Mouse (Mus musculus) embryonic facial prominence, embryonic 11.5 days (tissue): ENCODE results near the gene Zgrf1. TPM values are rescaled to one million over a fixed set of nuclear protein-coding genes. Genes with fewer than 3 reads are reported as not detected.

Experiments
- ATAC-seq: fragments of 200-750 bp; cut with Nextera tagmentation; replicated peaks from 2 replicates; pipeline ENCODE4 v1.8.0; 2017; ENCODE audit warnings: low read depth; ENCODE audit not compliant: insufficient number of reproducible peaks, low FRiP score, low TSS enrichment
- DNase-seq: peaks from one replicate; pipeline ENCODE4 v3.0.0-alpha.2; 2015; ENCODE audit warnings: low spot score
- H3K27ac ChIP-seq: fragments of 300-500 bp; sonication (generic); replicated peaks from 2 replicates; pipeline ENCODE4 v1.5.1; 2014; ENCODE audit warnings: mild to moderate bottlenecking, low read depth, low read length, control low read depth
- H3K27me3 ChIP-seq: fragments of 300-500 bp; sonication (generic); 2 replicates; pipeline ENCODE4 v1.6.1; 2014; ENCODE audit warnings: mild to moderate bottlenecking, low read length, moderate library complexity, mixed read lengths; ENCODE audit not compliant: control insufficient read depth, insufficient read depth
- H3K36me3 ChIP-seq: fragments of 300-500 bp; sonication (generic); replicated peaks from 2 replicates; pipeline ENCODE4 v1.6.1; 2014; ENCODE audit warnings: low read depth, mild to moderate bottlenecking, low read length, moderate library complexity, mixed read lengths; ENCODE audit not compliant: control insufficient read depth, insufficient read depth
- H3K4me1 ChIP-seq: fragments of 300-500 bp; sonication (generic); 2 replicates; pipeline ENCODE4 v1.6.1; 2014; ENCODE audit warnings: low read length, mixed read lengths; ENCODE audit not compliant: control insufficient read depth, insufficient read depth
- H3K4me2 ChIP-seq: fragments of 300-500 bp; sonication (generic); 2 replicates; pipeline ENCODE4 v1.6.1; 2014; ENCODE audit warnings: low read depth, mild to moderate bottlenecking, control low read depth, low read length, moderate library complexity
- H3K4me3 ChIP-seq: fragments of 300-500 bp; sonication (generic); 2 replicates; pipeline ENCODE4 v1.5.1; 2014; ENCODE audit warnings: low read depth, low read length, control low read depth
- H3K9ac ChIP-seq: fragments of 300-500 bp; sonication (generic); replicated peaks from 2 replicates; pipeline ENCODE4 v1.6.1; 2014; ENCODE audit warnings: mild to moderate bottlenecking, control low read depth, low read length
- H3K9me3 ChIP-seq: fragments of 300-500 bp; sonication (generic); replicated peaks from 2 replicates; pipeline ENCODE4 v1.6.1; 2016; ENCODE audit warnings: mild to moderate bottlenecking, low read length, inconsistent platforms, mixed read lengths; ENCODE audit not compliant: control insufficient read depth
- WGBS: fragments of 180-500 bp; shearing (Covaris S2); extraction: QIAGEN DNeasy Blood & Tissue Kit; methylation state at CpG from one replicate; pipeline ENCODE4 v1.1.7; 2014; 5-methylcytosine and 5-hydroxymethylcytosine counted together
- polyA plus RNA-seq: library from polyadenylated mRNA; unstranded; fragments of >200 nt; fragmentation: Nextera tagmentation; extraction: Ambion mirVana; gene quantifications from 2 replicates; pipeline ENCODE4 v1.2.1, GENCODE M21; 2014

The Zgrf1 gene
- polyA plus RNA-seq, 1 experiment from 2014 or later, result 9.5 TPM

DNA sequence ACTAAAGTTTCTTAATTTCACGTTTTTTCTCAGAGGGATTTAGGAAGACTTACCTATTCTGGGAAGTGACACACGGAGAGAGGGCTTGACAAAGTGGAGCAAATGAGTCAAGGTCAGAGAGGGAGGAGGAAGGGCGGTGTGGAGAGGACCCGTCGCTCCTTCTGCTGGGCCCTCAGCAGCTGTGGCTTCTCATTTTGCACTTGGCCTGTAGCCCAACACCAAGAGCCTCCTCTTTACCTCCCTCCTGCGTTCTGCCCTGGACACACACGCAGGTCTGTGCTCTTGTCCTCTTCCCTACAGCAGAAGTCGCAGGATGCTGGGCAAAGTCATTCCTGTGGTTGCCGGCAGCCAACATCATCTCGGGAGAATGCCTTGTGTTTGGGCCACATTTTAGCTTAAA is 32.1 kb upstream of the Zgrf1 start:
- H3K4me2 ChIP-seq, result no peak overlapping the region
- H3K27ac ChIP-seq, result no peak overlapping the region
- no peak overlapping the region for H3K9ac ChIP-seq
- H3K4me3 ChIP-seq, result no peak overlapping the region
- no peaks in the 10 kb centered on the region for H3K27me3 ChIP-seq
- no peak for DNase-seq
- 83% methylated on average over 10 of the region's 10 CpGs for WGBS
- no peaks in the 10 kb centered on the region for H3K9me3 ChIP-seq
- no peaks in the 10 kb centered on the region for H3K36me3 ChIP-seq
- no peaks in the 10 kb centered on the region for H3K4me1 ChIP-seq
- ATAC-seq, result no peak

DNA sequence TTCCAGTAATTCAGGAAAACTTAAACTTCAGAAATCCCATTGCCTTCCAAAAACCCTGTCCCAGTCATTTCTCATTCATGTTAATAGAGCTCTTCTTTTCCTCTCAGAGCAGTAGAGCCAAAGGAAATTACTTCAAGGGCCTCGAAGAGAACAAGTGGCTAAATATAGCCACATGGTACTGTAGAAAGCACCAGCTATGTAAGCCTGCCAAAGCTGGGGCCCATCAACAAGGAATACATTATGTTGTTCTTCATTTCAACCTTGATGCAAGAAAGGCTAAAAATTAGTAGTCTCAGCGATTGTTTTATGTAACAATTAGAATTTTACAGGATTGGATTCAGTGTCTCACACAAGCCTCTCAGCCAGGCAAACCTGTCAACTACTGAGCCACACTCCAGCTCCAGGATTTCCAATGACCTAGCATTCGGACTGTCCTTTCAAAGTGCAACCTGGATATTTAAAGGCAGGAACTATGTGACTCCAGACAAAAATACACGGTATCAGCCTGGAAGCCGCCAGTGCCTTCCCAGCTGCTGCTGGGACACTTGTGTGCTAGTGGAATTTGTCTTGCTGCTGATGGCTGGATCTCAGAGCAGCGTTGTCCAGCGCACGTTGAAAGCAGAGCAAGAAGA is 28.0 kb upstream of the Zgrf1 start:
- ATAC-seq (no peak), DNase-seq (no peak)
- Histone ChIP-seq H3K27ac (no peak overlapping the region), H3K27me3 (no peaks in the 10 kb centered on the region), H3K4me1 (no peaks in the 10 kb centered on the region), H3K36me3 (no peaks in the 10 kb centered on the region), H3K9me3 (no peaks in the 10 kb centered on the region), H3K9ac (no peak overlapping the region), H3K4me2 (no peak overlapping the region), H3K4me3 (no peak overlapping the region)
- WGBS, result 78% methylated on average over 8 of the region's 8 CpGs

DNA sequence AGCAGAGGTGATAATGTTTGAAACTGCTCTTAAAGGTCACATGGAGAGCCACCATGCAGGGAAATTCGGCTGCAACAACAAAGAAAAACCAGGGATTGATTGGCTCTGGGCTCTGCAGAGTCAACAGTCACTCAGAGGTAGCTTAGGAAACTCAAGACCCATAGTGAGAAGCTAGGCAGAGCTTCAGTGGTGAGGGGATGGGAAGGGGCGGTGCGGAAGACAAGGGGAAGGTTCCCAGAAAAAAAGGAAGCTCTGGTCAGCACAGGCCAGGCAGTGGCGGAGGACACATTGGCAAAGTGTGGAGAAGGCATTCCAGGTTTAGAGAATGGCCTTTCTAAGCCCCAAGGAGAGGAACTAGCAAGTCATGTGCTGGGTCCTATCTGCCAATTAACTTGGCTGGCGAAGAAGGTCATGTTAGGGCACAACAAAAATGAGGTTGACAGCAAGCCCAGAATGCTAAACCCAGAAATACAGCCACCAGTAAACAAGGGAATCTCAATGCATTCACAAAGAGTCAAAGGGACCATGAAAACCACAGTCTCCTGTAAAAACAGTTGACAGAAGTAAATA is 25.7 kb upstream of the Zgrf1 start:
- Histone ChIP-seq H3K4me3 (no peak overlapping the region), H3K4me2 (no peak overlapping the region), H3K4me1 (no peaks in the 10 kb centered on the region), H3K9me3 (no peaks in the 10 kb centered on the region), H3K9ac (no peak overlapping the region), H3K27me3 (no peaks in the 10 kb centered on the region), H3K27ac (no peak overlapping the region), H3K36me3 (no peaks in the 10 kb centered on the region)
- 73% methylated on average over 5 of the region's 5 CpGs for WGBS
- DNase-seq (no peak), ATAC-seq (no peak)

DNA sequence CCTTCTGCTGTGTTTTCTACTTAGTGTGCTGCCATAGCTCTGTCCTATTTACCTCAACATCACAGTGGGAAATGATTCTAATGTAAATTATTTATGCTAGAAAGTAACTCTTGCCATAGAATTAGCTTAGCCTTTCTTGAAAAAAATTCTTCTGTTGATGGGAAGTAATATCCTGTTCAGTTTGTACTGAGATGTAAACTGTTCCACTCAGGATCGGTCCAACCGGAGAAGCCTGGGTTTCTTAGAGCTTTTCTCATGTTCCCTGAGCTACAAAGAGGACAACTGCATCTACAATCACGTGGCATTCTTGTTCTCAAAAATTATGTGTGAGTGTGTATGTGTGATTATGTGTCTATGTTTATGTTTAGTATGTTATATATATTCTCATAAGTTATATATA is 24.1 kb upstream of the Zgrf1 start:
- H3K9me3 ChIP-seq, result no peaks in the 10 kb centered on the region
- DNase-seq (no peak), ATAC-seq (no peak)
- no peaks in the 10 kb centered on the region for H3K36me3 ChIP-seq
- no peak overlapping the region for H3K27ac ChIP-seq
- H3K4me3 ChIP-seq, result no peak overlapping the region
- 89% methylated on average over 3 of the region's 3 CpGs for WGBS
- no peak overlapping the region for H3K9ac ChIP-seq
- H3K27me3 ChIP-seq, result no peaks in the 10 kb centered on the region
- H3K4me2 ChIP-seq, result no peak overlapping the region
- H3K4me1 ChIP-seq, result no peaks in the 10 kb centered on the region

DNA sequence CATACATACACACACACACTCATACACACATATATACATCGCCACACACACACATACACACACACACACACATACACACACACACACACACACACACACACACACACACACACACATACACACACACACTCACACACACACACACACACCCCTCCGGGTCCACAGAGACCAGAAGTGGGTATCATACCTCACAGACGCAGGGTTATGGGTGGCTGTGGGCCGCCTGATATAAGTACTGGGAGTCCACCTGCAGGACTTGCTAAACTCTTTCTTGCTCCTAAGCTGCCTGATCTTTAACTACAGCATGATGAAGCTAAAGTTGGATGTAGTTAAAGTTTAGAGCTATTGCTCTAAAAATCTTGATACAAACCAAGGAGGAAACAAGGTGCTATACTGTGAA is 23.5 kb upstream of the Zgrf1 start:
- H3K36me3 ChIP-seq, result no peaks in the 10 kb centered on the region
- H3K27me3 ChIP-seq, result no peaks in the 10 kb centered on the region
- ATAC-seq (no peak), DNase-seq (no peak)
- H3K4me3 ChIP-seq, result no peak overlapping the region
- H3K9ac ChIP-seq, result no peak overlapping the region
- no peak overlapping the region for H3K27ac ChIP-seq
- H3K4me2 ChIP-seq, result no peak overlapping the region
- 76% methylated on average over 4 of the region's 4 CpGs for WGBS
- H3K9me3 ChIP-seq, result no peaks in the 10 kb centered on the region
- no peaks in the 10 kb centered on the region for H3K4me1 ChIP-seq

DNA sequence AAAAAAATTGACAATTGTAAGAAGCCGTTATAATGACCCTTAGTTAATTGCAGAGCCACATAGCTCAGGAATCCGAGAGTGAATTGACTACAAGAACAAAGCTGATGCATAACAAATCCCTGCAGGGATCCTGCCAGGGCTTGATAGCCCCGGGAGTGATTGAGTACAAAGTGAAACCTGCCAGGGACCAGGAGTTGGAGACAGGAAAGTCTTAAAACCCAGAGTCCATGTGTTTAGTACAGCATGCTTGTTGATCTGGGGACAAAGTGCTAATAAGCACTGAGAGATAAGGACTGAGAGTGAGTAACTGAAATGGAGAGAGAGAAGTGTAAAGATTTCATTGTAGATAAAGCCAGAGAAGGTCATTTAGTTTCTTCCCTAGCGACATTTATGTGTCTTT is 23.0 kb upstream of the Zgrf1 start:
- Histone ChIP-seq H3K27me3 (no peaks in the 10 kb centered on the region), H3K4me2 (no peak overlapping the region), H3K4me3 (no peak overlapping the region), H3K36me3 (no peaks in the 10 kb centered on the region), H3K27ac (no peak overlapping the region), H3K4me1 (no peaks in the 10 kb centered on the region), H3K9me3 (no peaks in the 10 kb centered on the region), H3K9ac (no peak overlapping the region)
- DNase-seq (no peak), ATAC-seq (no peak)
- WGBS, result 14% methylated on average over 4 of the region's 4 CpGs

DNA sequence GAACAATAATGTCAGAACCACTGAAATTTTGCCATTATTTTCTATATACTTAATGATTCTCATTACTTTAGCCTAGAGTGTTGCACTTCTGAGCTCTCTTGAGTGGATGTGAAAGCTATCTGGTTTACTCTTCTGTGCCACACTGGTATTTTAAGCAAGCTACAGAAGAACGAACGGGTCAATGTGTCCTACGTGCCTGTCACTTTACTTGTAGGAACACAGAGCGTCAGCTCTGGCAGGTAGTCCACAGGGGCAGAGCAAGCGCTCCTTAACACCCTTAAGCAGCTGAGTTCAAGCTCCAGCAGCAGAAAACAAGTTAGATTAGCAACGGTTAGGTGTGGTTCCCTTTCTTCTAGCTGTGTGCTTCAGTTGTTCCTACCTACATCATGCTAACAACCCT is 14.1 kb upstream of the Zgrf1 start:
- DNase-seq, result no peak
- H3K36me3 ChIP-seq, result peaks cover 2% of the 10 kb centered on the region; the same call in 1 of the 2 replicates
- no peak overlapping the region for H3K27ac ChIP-seq
- H3K9ac ChIP-seq, result no peak overlapping the region
- no peak for ATAC-seq
- H3K27me3 ChIP-seq, result no peaks in the 10 kb centered on the region
- H3K4me1 ChIP-seq, result no peaks in the 10 kb centered on the region
- WGBS, result 69% methylated on average over 6 of the region's 6 CpGs
- H3K4me3 ChIP-seq, result no peak overlapping the region
- H3K9me3 ChIP-seq, result no peaks in the 10 kb centered on the region
- no peak overlapping the region for H3K4me2 ChIP-seq

DNA sequence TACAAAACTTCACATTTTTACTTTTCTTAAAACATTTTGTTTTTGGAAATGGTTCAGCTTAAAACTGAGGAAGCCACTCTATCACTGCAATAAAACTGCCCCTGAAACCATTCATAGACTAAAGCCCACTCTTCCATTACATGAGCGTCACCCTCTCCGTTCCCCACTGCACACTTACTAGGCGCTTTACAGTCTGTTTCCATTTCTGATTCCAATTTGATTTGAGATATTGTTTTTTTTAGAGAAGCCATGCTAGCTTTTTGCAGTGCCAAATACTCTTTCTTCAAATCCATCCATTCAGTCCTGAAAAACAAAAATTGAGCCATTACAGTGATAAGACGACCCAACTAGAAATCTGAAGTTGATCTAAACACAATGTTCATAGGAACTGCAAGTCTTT is 9.3 kb upstream of the Zgrf1 start:
- H3K36me3 ChIP-seq, result peaks cover 5% of the 10 kb centered on the region
- no peak overlapping the region for H3K9ac ChIP-seq
- no peak overlapping the region for H3K27ac ChIP-seq
- no peaks in the 10 kb centered on the region for H3K27me3 ChIP-seq
- no peaks in the 10 kb centered on the region for H3K4me1 ChIP-seq
- 75% methylated on average over 4 of the region's 4 CpGs for WGBS
- H3K4me3 ChIP-seq, result no peak overlapping the region
- DNase-seq (no peak), ATAC-seq (no peak)
- no peaks in the 10 kb centered on the region for H3K9me3 ChIP-seq
- H3K4me2 ChIP-seq, result no peak overlapping the region
